Mouse (Mus musculus): ENCODE data around the gene Nmu.
A peak's percentile ranks its signal among the peaks of the same experiment; 100 is the strongest.

Gene Nmu

DNA sequence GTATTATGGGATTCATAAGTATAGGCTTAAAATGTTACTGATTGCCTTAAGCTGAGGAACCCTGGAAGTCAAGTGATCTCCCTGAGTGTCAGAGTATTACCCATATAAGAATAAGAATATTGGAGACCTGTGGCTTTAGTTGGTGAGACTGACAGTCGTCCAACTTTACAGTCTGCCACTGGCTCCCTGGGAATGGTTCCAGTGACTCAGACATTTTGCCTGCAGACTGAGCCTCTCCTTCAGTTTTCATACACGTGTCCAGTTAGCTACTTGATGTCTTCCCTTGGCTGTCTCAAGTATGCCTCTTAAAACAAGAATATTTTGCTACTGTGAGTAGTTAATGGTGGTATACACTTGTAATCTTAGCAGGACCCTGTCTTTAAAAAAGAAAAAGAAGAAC is 55.4 kb downstream of the Nmu start:
- DNase-seq = no peak

DNA sequence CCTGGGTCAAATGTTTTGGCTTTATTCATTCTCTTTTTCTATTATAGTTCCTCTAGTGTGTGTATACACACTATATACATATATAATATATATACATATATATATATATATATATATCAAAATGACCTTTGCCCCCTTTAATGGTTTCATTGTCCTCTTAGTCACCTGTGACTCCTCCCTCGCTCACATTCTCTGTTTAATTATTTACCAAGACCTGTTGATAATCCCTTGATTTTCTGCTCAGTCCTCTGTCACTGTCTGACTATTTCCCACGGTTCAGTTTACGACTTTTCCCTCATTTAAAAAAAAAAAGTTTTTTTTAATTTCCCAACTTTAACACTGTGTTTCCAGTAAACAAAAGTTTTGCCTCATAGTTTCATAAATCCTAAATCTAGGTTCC is 57.3 kb downstream of the Nmu start:
- no peak for DNase-seq

DNA sequence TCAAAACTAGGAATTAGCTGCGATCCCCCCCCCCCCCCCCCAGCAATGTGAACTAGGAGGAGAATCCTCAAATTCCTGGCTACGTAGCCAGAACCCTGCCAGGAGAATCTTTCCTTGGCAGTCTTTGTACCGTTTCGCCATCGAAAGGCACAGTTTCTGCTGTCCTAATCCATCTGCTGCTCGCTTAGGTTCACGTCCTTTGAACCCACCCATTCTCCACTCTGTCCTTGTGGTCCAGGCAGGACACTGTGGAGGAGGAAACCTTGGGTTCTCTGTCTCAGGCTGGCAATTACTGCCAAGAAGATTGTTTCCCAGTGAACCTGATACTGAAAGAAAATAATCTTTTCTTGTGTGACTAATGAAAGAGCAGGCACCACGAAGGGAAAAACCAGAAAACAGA is 58.0 kb downstream of the Nmu start:
- peak; percentile 57 to 67 for DNase-seq

DNA sequence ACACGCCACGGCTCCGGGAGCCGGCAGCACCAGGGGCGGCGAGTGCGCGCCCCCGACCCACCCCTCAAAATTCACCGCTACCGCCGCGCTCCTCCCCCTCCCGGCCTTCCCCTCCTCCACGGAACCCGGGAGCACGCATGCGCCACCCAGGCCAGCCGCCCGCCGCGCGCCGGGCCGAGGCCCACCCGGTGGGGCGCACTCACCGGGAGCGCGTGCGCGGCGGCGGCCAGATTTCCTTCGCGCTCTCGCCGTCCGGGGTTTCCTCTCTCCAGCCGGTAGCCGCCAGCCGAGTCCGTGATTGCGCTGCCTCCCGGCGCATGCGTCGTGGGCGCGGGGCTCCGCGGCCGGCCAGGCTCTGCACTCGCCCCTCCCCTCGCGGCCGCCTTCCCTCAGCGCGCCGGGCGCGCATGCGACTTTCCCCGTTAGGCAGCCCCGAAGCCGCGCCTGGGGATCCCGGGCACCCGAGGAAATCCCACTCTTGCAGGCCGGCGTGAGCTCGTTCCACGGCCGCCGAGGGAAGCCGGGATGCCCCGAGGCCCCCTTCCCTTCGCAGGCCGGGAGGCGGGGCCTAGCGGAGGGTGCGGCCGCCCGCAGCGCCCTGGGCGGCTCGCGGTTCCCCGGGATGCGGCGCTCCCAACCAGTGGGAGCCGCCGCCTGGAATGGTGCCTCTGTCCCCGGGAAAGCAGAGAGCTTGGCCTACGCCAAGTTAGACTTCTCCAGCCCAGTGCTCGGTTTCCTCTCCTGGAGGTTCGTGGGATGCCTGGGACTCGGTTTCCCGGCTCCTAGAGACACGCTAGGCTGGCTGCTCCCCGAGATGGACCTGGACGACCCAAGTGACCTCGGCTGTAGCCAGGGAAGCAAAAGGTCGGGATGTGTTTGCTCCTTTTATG is 58.9 kb downstream of the Nmu start, which contains the start of gene Clock:
Gene Clock (minus strand): TSS at position 341 of the 890 bp plus-strand sequence.
- peak; percentile 94 to 96 for DNase-seq

DNA sequence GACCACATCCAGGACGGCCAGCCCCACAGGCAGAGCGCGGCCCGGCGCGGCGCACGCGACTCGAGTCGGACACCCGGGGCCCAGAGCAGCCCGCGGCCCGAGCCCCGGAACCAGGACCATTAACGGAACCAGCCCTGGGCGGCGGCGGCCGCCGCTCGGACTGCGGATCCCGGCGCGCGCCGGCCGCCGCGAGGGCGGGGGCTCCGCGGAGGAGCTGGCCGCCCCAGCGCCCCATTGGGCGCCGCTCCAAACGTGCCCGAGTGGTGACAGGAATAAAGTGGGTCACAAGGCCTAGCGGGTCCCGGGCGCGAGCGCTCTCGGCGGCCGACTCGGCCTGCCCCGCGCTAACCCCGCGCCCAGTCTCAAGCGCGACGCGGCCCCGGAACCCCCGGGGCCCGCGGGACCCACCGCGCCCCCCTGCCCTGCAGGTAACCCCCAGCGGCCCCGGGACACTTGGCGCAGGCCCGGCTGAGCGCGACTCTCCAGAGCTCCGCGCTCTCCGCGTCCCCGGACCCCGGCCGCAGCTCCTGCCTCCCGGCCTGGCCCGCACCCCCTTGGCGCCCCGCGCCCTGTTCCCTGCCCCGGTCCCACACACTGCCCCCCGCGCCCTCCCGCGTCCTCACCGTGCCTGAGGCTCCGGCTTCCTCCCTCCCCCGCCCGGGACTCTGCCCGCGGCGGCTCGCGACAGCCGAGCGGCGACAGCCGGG is 59.7 kb downstream of the Nmu start:
- peak; percentile 94 to 95 for DNase-seq

DNA sequence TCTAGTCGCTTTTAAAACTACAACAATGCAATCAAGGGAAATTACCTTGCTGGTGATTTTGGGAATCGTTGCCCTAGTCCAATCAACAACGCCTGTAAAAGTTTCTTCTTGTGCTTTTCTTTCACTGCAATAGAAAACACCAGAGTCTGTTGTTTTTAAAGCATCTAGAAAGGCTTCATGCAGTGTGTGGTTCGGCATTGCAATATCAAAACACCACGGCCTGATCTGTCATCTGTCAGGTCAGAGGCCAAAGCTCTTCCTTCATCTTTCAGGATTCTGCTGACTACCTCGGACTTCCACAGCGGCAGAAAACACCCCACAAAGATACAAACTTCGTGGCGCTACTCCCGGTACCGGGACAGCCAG is 60.2 kb downstream of the Nmu start:
- DNase-seq = no peak

DNA sequence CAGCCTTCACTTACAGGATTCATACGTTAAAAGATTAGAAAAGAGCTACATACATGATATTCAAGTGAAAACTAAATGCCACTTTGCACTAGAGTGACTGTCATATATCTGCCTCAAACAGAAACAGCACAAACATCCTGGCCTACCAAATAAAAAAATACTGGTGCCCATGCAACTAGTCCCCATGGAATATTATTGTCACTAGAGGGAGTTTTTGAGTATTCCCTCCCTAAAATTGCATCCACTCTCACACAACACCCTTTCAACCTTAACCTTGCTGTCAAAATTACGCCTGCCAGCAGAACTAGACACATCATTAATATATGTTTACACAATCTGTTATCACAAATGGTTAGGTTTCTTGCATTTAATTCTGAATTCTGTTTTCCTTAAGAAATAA is 61.6 kb downstream of the Nmu start:
- DNase-seq = no peak

DNA sequence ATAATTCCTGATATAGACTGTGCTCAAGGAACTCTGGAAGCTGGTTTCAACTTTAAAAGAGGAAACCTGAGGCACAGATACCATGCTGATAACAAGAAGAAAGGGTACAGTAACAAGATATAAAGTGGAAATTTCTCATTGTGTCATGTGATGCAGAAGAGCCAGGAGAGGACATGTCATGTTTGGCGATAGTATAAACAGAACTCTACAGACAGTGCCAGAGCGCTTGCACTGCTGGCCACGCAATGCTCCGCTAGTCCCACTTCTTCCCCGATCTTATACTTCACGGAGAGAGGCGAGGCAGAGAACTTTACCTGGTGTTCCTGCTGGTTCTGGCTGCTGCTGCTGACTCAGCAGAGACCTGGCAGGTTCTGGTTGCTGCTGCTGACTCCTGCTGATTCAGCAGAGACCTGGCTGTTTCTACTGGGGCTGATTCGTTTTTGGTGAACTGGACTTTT is 74.3 kb downstream of the Nmu start:
- peak in 1 of 2 experiments; percentile 14 for DNase-seq

DNA sequence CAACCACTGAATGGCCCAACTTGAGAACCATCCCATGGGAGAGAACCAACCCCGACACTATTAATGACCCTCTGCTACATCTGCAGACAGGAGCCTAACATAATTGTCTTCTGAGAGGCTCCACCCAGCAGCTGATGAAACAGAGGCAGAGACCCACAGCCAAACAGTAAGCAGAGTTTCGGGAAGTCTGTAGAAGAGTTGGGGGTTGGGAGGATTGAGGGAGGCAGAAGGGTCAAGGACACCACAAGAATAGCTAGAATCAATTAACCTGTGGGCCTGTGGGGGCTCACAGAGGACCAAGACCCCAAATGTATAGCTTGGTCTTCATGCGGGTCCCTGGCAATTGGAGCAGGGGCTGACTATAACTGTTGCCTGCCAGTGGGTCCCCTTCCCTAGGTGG is 75.3 kb downstream of the Nmu start:
- no peak for DNase-seq

DNA sequence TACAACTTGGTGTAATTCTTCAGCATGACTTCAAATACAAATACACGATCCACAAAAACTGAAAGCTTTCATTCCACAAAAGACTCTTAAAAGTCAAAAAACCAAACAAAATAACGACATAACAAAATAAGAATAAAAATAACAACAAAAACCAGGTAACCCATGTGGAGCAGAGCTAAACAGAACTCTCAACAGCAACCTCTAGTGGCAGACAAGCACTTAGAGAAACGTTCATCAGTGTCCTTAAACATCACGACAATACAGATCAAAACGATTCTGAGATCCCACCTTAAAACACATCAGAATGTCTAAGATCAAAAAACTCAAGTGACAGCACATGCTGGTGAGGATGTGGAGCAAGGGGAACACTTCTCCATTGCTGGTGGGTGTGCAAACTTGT is 76.5 kb downstream of the Nmu start:
- no peak for DNase-seq

DNA sequence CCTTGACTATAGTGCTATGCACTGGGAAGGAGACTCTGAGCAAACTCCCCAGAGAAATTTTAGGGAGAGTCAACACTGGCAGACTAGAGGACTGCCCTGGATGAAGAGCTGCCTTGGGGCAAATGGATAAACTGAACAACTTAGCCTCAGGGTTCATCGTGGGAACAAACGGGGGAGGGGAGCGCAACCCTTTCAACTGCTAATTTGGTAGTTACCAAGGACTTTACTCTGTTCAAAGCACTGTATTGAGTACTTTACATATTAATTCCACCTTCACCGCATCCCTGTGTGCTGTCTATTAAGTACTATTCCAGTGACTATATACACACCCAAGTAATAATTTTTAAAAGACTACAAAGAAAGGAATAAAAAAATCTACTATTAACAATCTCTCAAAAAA is 77.9 kb downstream of the Nmu start:
- no peak for DNase-seq

DNA sequence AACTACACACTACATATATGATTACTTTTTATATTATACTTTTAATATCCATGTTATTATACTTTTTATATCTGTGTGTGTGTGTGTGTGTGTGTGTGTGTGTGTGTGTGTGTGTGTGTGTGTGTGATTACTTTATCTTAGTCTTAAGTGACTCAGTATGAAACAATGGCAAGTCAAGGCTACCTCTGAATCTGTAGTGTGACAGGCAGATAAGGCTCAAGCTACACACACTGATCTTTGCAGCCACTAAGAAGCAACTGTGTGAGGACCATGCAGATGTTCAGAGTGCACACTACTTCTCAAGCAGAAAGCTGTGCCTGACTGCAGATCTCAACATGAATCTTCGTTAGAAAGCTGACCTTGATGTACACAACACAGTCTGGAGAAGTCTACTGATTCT is 79.7 kb downstream of the Nmu start:
- no peak for DNase-seq
